Mouse (Mus musculus) adrenal gland, postnatal 0 days (tissue): Measurements from ENCODE around the gene Olfr1214. TPM values are rescaled to one million over a fixed set of nuclear protein-coding genes. Genes with fewer than 3 reads are reported as not detected.

Experiments used
- polyA plus RNA-seq: library from polyadenylated mRNA; unstranded; fragments of >200 nt; fragmentation: Nextera tagmentation; extraction: Ambion mirVana; gene quantifications from 2 replicates; pipeline ENCODE4 v1.2.1, GENCODE M21; 2015

Gene Olfr1214
- polyA plus RNA-seq, result not detected in 2 replicates

GRCm38 (mm10) chr2:88992553-88992952 lies at the start of gene Olfr1214:
Gene Olfr1214 (minus strand): TSS chr2:88992653.

DNA sequence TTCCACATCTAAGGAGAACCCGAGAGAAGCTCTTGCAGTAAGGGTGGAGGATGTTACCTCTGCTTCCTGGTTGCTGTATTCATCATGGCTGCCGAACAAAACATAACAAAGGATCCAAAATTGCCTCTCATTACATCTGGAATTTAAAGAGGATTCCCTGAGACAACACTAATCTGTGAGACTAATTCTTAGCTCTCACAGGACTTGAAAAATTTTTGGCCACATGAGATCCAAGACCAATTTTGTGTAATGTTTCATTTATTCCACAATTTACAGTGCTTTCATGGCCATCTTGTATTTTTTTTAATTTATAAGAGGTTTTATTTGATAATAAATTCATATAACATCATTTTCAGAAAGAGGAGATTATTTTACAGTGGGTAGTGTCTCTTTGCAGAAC lies 39.5 kb upstream of the Olfr1214 start, which contains the start of gene Olfr1217:
Gene Olfr1217 (minus strand): TSS at position 101 of the 400 bp plus-strand sequence.

GRCm38 (mm10) chr2:89018240-89018639 lies 25.8 kb upstream of the Olfr1214 start, which contains the start of gene Olfr1216:
Gene Olfr1216 (minus strand): TSS chr2:89018340.

DNA sequence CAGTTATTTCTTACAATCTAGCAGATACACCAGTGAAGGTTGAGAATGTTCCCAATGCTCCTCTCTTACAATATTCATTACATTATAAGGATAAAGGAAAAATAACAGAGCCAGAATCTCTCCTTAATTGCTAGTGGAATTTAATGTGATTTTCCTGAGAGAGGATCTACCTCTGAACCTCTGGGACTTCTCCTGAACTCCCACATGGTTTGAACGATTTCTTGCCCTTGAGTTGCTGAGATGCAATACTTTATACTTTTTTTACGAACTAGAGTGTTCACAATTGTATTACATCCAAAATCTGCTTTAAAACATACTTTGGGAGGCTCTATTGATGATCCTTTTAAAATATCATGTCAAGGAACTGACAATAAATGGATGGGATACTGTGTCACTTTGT lies 14.4 kb upstream of the Olfr1214 start, which contains the start of gene Olfr1215:
Gene Olfr1215 (minus strand): TSS at position 101 of the 400 bp plus-strand sequence.

DNA sequence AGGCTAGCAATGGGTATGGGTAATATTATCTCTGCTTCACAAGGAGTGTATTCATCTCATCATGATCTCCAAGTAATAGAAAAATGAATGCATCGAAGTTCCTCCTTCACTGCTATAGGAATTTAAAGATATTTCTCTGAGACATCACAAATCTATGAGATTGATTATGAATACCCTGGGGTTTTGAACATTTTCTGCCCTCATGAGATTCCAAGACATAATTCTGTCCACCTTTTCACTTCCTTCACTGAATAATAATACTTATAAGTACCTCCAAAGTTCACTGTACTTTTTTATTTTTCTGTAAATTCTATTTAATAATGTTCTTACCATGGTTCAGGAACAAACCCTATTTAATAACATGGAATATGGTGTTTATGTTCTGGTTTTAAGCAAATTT lies 12.3 kb downstream of the Olfr1214 start, which contains the start of gene Gm13762:
Gene Gm13762 (minus strand): TSS at position 101 of the 400 bp plus-strand sequence.

GRCm38 (mm10) chr2:88953669-88954068 lies 38.8 kb downstream of the Olfr1214 start, which contains the start of gene Olfr1212:
Gene Olfr1212 (plus strand): TSS chr2:88953969.

GRCm38 (mm10) chr2:88938011-88938410 lies 54.4 kb downstream of the Olfr1214 start, which contains the start of gene Olfr1211:
Gene Olfr1211 (minus strand): TSS chr2:88938111.

Other genes starting within 250 kb of the Olfr1214 start
- not detected in 2 replicates for gene Olfr1198, start 241.3 kb downstream of the Olfr1214 start, polyA plus RNA-seq
- not detected in 2 replicates for gene Olfr1199, start 232.2 kb downstream of the Olfr1214 start, polyA plus RNA-seq
- not detected in 2 replicates for gene Olfr1200, start 222.2 kb downstream of the Olfr1214 start, polyA plus RNA-seq
- gene Olfr1201, start 199.6 kb downstream of the Olfr1214 start, polyA plus RNA-seq, result not detected in 2 replicates
- 0.03 TPM in 1 of 2 replicates, not detected in the other for gene Olfr1202, start 178.2 kb downstream of the Olfr1214 start, polyA plus RNA-seq
- not detected in 2 replicates for gene Olfr1205, start 162.9 kb downstream of the Olfr1214 start, polyA plus RNA-seq
- gene Olfr1204, start 143.4 kb downstream of the Olfr1214 start, polyA plus RNA-seq, result not detected in 2 replicates
- gene Olfr1206, start 129.4 kb downstream of the Olfr1214 start, polyA plus RNA-seq, result not detected in 2 replicates
- not detected in 2 replicates for gene Olfr1208, start 90.3 kb downstream of the Olfr1214 start, polyA plus RNA-seq
- gene Olfr1209, start 77.5 kb downstream of the Olfr1214 start, polyA plus RNA-seq, result not detected in 2 replicates
- gene Olfr1211, start 54.5 kb downstream of the Olfr1214 start, polyA plus RNA-seq, result not detected in 2 replicates
- gene Olfr1212, start 38.7 kb downstream of the Olfr1214 start, polyA plus RNA-seq, result not detected in 2 replicates
- gene Gm13762, start 12.4 kb downstream of the Olfr1214 start, polyA plus RNA-seq, result not detected in 2 replicates
- gene Olfr1215, start 14.3 kb upstream of the Olfr1214 start, polyA plus RNA-seq, result not detected in 2 replicates
- not detected in 2 replicates for gene Olfr1216, start 25.7 kb upstream of the Olfr1214 start, polyA plus RNA-seq
- gene Olfr1217, start 39.4 kb upstream of the Olfr1214 start, polyA plus RNA-seq, result not detected in 2 replicates
- gene Olfr1218, start 68.5 kb upstream of the Olfr1214 start, polyA plus RNA-seq, result not detected in 2 replicates
- not detected in 2 replicates for gene Olfr1219, start 90.9 kb upstream of the Olfr1214 start, polyA plus RNA-seq
- gene Olfr1220, start 114.2 kb upstream of the Olfr1214 start, polyA plus RNA-seq, result not detected in 2 replicates
- not detected in 2 replicates for gene Olfr1221, start 124.6 kb upstream of the Olfr1214 start, polyA plus RNA-seq
- not detected in 2 replicates for gene Olfr1222, start 140.4 kb upstream of the Olfr1214 start, polyA plus RNA-seq
- not detected in 2 replicates for gene Olfr1223, start 158.9 kb upstream of the Olfr1214 start, polyA plus RNA-seq
- not detected in 2 replicates for gene Olfr1224-ps1, start 171.4 kb upstream of the Olfr1214 start, polyA plus RNA-seq
- gene Olfr1225, start 182.0 kb upstream of the Olfr1214 start, polyA plus RNA-seq, result not detected in 2 replicates
- not detected in 2 replicates for gene Olfr1226, start 207.4 kb upstream of the Olfr1214 start, polyA plus RNA-seq